Mouse (Mus musculus) fibroblast of lung, adult 2 months (primary cell): ENCODE data around the gene Epb41.
A peak's percentile ranks its signal among the peaks of the same experiment; 100 is the strongest.

ENCODE experiments used
- DNase-seq: peaks from one replicate; pipeline ENCODE4 v3.0.0-alpha.2; 2011; ENCODE audit warnings: low read depth

The Epb41 gene

GRCm38 (mm10) chr4:131920141-131920594 is 155.0 kb downstream of the Epb41 start:
- DNase-seq = no peak

- no peak for DNase-seq
Measured at GRCm38 (mm10) chr4:131919506-131920140, 155.5 kb downstream of the Epb41 start.

- no peak for DNase-seq
Measured at GRCm38 (mm10) chr4:131918711-131919500, 156.2 kb downstream of the Epb41 start.

GRCm38 (mm10) chr4:131918026-131918533 is 157.0 kb downstream of the Epb41 start:
- no peak for DNase-seq

GRCm38 (mm10) chr4:131917010-131917555 is 158.0 kb downstream of the Epb41 start:
- DNase-seq = no peak

GRCm38 (mm10) chr4:131916425-131916824 is 158.7 kb downstream of the Epb41 start:
- DNase-seq = no peak

GRCm38 (mm10) chr4:131915821-131916328 is 159.2 kb downstream of the Epb41 start:
- DNase-seq = no peak

GRCm38 (mm10) chr4:131914891-131915469 is 160.1 kb downstream of the Epb41 start:
- DNase-seq = no peak

GRCm38 (mm10) chr4:131914046-131914643 is 161.0 kb downstream of the Epb41 start:
- no peak for DNase-seq

- DNase-seq = peak; percentile 59
Measured at GRCm38 (mm10) chr4:131913526-131913925, 161.6 kb downstream of the Epb41 start.

GRCm38 (mm10) chr4:131911521-131911920 is 163.6 kb downstream of the Epb41 start:
- DNase-seq = no peak

GRCm38 (mm10) chr4:131910237-131910994 is 164.7 kb downstream of the Epb41 start:
- peak; percentile 37 for DNase-seq

GRCm38 (mm10) chr4:131907912-131908311 is 167.2 kb downstream of the Epb41 start:
- DNase-seq = no peak

- DNase-seq = no peak
Measured at GRCm38 (mm10) chr4:131906423-131906822, 168.7 kb downstream of the Epb41 start.

- DNase-seq = no peak
Measured at GRCm38 (mm10) chr4:131904478-131904877, 170.6 kb downstream of the Epb41 start.

- no peak for DNase-seq
Measured at GRCm38 (mm10) chr4:131901090-131901489, 174.0 kb downstream of the Epb41 start.

- DNase-seq = no peak
Measured at GRCm38 (mm10) chr4:131899180-131899554, 176.0 kb downstream of the Epb41 start.

- DNase-seq = no peak
Measured at GRCm38 (mm10) chr4:131898503-131899179, 176.5 kb downstream of the Epb41 start.

GRCm38 (mm10) chr4:131897787-131898186 is 177.3 kb downstream of the Epb41 start:
- DNase-seq = no peak

GRCm38 (mm10) chr4:131897109-131897508 is 178.0 kb downstream of the Epb41 start:
- DNase-seq = no peak

GRCm38 (mm10) chr4:131890692-131891091 is 184.4 kb downstream of the Epb41 start:
- DNase-seq = no peak
